Mouse (Mus musculus): Measurements from ENCODE around the gene Scube1. TPM values are rescaled to one million over a fixed set of nuclear protein-coding genes. Genes with fewer than 3 reads are reported as not detected.

Scube1 gene
- polyA plus RNA-seq (2015; fragmentation: Nextera tagmentation; extraction: Ambion mirVana), result 3.8 and 4.9 TPM in 2 replicates

- peak within 1 kb of the TSS; percentile 97 for H3K4me2 ChIP-seq (ENCODE audit: low read depth, low read length)
- peak within 1 kb of the TSS; percentile 62 for H3K9ac ChIP-seq (ENCODE audit: low read length)
- peak within 1 kb of the TSS; percentile 62 for H3K4me3 ChIP-seq (ENCODE audit: low read length)
- ATAC-seq (ENCODE audit: low read depth), result peak; percentile 98
- under 1% methylated on average over 47 of the region's 51 CpGs for WGBS
- no peak within 1 kb of the TSS for H3K27ac ChIP-seq (ENCODE audit: low read length)
- H3K4me1 ChIP-seq (replicated peaks; ENCODE audit: control insufficient read depth, insufficient read depth, low read length), result peaks cover 8% of the 10 kb centered on the region; the same call in 1 of the 2 replicates
- no peaks in the 10 kb centered on the region for H3K36me3 ChIP-seq (ENCODE audit: control insufficient read depth, insufficient read depth, low read length)
- peaks cover 43% of the 10 kb centered on the region for H3K27me3 ChIP-seq (ENCODE audit: control insufficient read depth, insufficient read depth, low read depth, low read length)
- H3K9me3 ChIP-seq (ENCODE audit: control insufficient read depth, low read length), result no peaks in the 10 kb centered on the region
Measured at GRCm38 (mm10) chr15:83724886-83725269, at the start of gene Scube1. Scube1 (minus strand) TSS chr15:83725021.

- peaks cover 4% of the 10 kb centered on the region; the same call in 1 of the 2 replicates for H3K27me3 ChIP-seq (ENCODE audit: control insufficient read depth, insufficient read depth, low read depth, low read length)
- H3K9me3 ChIP-seq (ENCODE audit: control insufficient read depth, low read length), result no peaks in the 10 kb centered on the region
- H3K4me2 ChIP-seq (ENCODE audit: low read depth, low read length), result no peak overlapping the region
- H3K27ac ChIP-seq (ENCODE audit: low read length), result no peak overlapping the region
- no peak overlapping the region for H3K9ac ChIP-seq (ENCODE audit: low read length)
- no peaks in the 10 kb centered on the region for H3K36me3 ChIP-seq (ENCODE audit: control insufficient read depth, insufficient read depth, low read length)
- H3K4me3 ChIP-seq (ENCODE audit: low read length), result no peak overlapping the region
- no peaks in the 10 kb centered on the region; the same call in 1 of the 2 replicates for H3K4me1 ChIP-seq (replicated peaks; ENCODE audit: control insufficient read depth, insufficient read depth, low read length)
- no peak for ATAC-seq (ENCODE audit: low read depth)
- 66% methylated on average over 4 of the region's 4 CpGs for WGBS
Measured at GRCm38 (mm10) chr15:83772953-83773352, 48.1 kb upstream of the Scube1 start.

- ATAC-seq (ENCODE audit: low read depth), result no peak
- Histone ChIP-seq H3K9ac (ENCODE audit: low read length) (no peak overlapping the region), H3K4me1 (replicated peaks; ENCODE audit: control insufficient read depth, insufficient read depth, low read length) (no peaks in the 10 kb centered on the region; the same call in 1 of the 2 replicates), H3K9me3 (ENCODE audit: control insufficient read depth, low read length) (no peaks in the 10 kb centered on the region), H3K27me3 (ENCODE audit: control insufficient read depth, insufficient read depth, low read depth, low read length) (0 out of 2 replicates have a peak, but pooled peaks cover under 1% of the 10 kb centered on the region), H3K36me3 (ENCODE audit: control insufficient read depth, insufficient read depth, low read length) (no peaks in the 10 kb centered on the region), H3K27ac (ENCODE audit: low read length) (no peak overlapping the region), H3K4me2 (ENCODE audit: low read depth, low read length) (no peak overlapping the region), H3K4me3 (ENCODE audit: low read length) (no peak overlapping the region)
- 34% methylated on average over 5 of the region's 5 CpGs for WGBS
Measured at GRCm38 (mm10) chr15:83772460-83772859, 47.6 kb upstream of the Scube1 start.

GRCm38 (mm10) chr15:83771346-83772053, 46.7 kb upstream of the Scube1 start:
- Histone ChIP-seq H3K27me3 (ENCODE audit: control insufficient read depth, insufficient read depth, low read depth, low read length) (no peaks in the 10 kb centered on the region), H3K4me3 (ENCODE audit: low read length) (no peak overlapping the region), H3K9me3 (ENCODE audit: control insufficient read depth, low read length) (no peaks in the 10 kb centered on the region), H3K36me3 (ENCODE audit: control insufficient read depth, insufficient read depth, low read length) (no peaks in the 10 kb centered on the region), H3K4me1 (replicated peaks; ENCODE audit: control insufficient read depth, insufficient read depth, low read length) (no peaks in the 10 kb centered on the region; the same call in 1 of the 2 replicates), H3K9ac (ENCODE audit: low read length) (no peak overlapping the region), H3K4me2 (ENCODE audit: low read depth, low read length) (no peak overlapping the region), H3K27ac (ENCODE audit: low read length) (no peak overlapping the region)
- WGBS, result 75% methylated on average over 8 of the region's 8 CpGs
- no peak for ATAC-seq (ENCODE audit: low read depth)

GRCm38 (mm10) chr15:83765388-83766029, 40.7 kb upstream of the Scube1 start:
- no peaks in the 10 kb centered on the region for H3K9me3 ChIP-seq (ENCODE audit: control insufficient read depth, low read length)
- H3K4me3 ChIP-seq (ENCODE audit: low read length), result no peak overlapping the region
- no peak overlapping the region for H3K27ac ChIP-seq (ENCODE audit: low read length)
- no peak overlapping the region for H3K9ac ChIP-seq (ENCODE audit: low read length)
- no peaks in the 10 kb centered on the region for H3K4me1 ChIP-seq (replicated peaks; ENCODE audit: control insufficient read depth, insufficient read depth, low read length)
- peak; percentile 38; the same call in 1 of the 2 replicates for ATAC-seq (ENCODE audit: low read depth)
- 41% methylated on average over 5 of the region's 6 CpGs for WGBS
- no peaks in the 10 kb centered on the region for H3K36me3 ChIP-seq (ENCODE audit: control insufficient read depth, insufficient read depth, low read length)
- no peak overlapping the region for H3K4me2 ChIP-seq (ENCODE audit: low read depth, low read length)
- H3K27me3 ChIP-seq (ENCODE audit: control insufficient read depth, insufficient read depth, low read depth, low read length), result no peaks in the 10 kb centered on the region

GRCm38 (mm10) chr15:83761512-83761911, 36.7 kb upstream of the Scube1 start:
- Histone ChIP-seq H3K9me3 (ENCODE audit: control insufficient read depth, low read length) (no peaks in the 10 kb centered on the region), H3K4me1 (replicated peaks; ENCODE audit: control insufficient read depth, insufficient read depth, low read length) (no peaks in the 10 kb centered on the region), H3K36me3 (ENCODE audit: control insufficient read depth, insufficient read depth, low read length) (no peaks in the 10 kb centered on the region), H3K9ac (ENCODE audit: low read length) (no peak overlapping the region), H3K27me3 (ENCODE audit: control insufficient read depth, insufficient read depth, low read depth, low read length) (no peaks in the 10 kb centered on the region), H3K27ac (ENCODE audit: low read length) (no peak overlapping the region), H3K4me2 (ENCODE audit: low read depth, low read length) (no peak overlapping the region), H3K4me3 (ENCODE audit: low read length) (no peak overlapping the region)
- 84% methylated on average over 13 of the region's 13 CpGs for WGBS
- no peak for ATAC-seq (ENCODE audit: low read depth)

- Histone ChIP-seq H3K9me3 (ENCODE audit: control insufficient read depth, low read length) (no peaks in the 10 kb centered on the region), H3K4me2 (ENCODE audit: low read depth, low read length) (no peak overlapping the region), H3K36me3 (ENCODE audit: control insufficient read depth, insufficient read depth, low read length) (no peaks in the 10 kb centered on the region), H3K4me3 (ENCODE audit: low read length) (no peak overlapping the region), H3K27me3 (ENCODE audit: control insufficient read depth, insufficient read depth, low read depth, low read length) (no peaks in the 10 kb centered on the region), H3K4me1 (replicated peaks; ENCODE audit: control insufficient read depth, insufficient read depth, low read length) (no peaks in the 10 kb centered on the region), H3K9ac (ENCODE audit: low read length) (no peak overlapping the region), H3K27ac (ENCODE audit: low read length) (no peak overlapping the region)
- 6% methylated on average over 10 of the region's 10 CpGs for WGBS
- ATAC-seq (ENCODE audit: low read depth), result no peak
Measured at GRCm38 (mm10) chr15:83760683-83761082, 35.9 kb upstream of the Scube1 start.

GRCm38 (mm10) chr15:83758958-83759357, 34.1 kb upstream of the Scube1 start:
- Histone ChIP-seq H3K9me3 (ENCODE audit: control insufficient read depth, low read length) (peaks cover 2% of the 10 kb centered on the region; the same call in 1 of the 2 replicates), H3K4me3 (ENCODE audit: low read length) (no peak overlapping the region), H3K4me1 (replicated peaks; ENCODE audit: control insufficient read depth, insufficient read depth, low read length) (no peaks in the 10 kb centered on the region), H3K9ac (ENCODE audit: low read length) (no peak overlapping the region), H3K36me3 (ENCODE audit: control insufficient read depth, insufficient read depth, low read length) (no peaks in the 10 kb centered on the region), H3K27ac (ENCODE audit: low read length) (no peak overlapping the region), H3K4me2 (ENCODE audit: low read depth, low read length) (no peak overlapping the region), H3K27me3 (ENCODE audit: control insufficient read depth, insufficient read depth, low read depth, low read length) (no peaks in the 10 kb centered on the region)
- no peak for ATAC-seq (ENCODE audit: low read depth)
- WGBS, result 9% methylated on average over 4 of the region's 4 CpGs

GRCm38 (mm10) chr15:83756742-83757141, 31.9 kb upstream of the Scube1 start:
- Histone ChIP-seq H3K4me1 (replicated peaks; ENCODE audit: control insufficient read depth, insufficient read depth, low read length) (no peaks in the 10 kb centered on the region), H3K9me3 (ENCODE audit: control insufficient read depth, low read length) (peaks cover 2% of the 10 kb centered on the region; the same call in 1 of the 2 replicates), H3K4me2 (ENCODE audit: low read depth, low read length) (no peak overlapping the region), H3K9ac (ENCODE audit: low read length) (no peak overlapping the region), H3K27ac (ENCODE audit: low read length) (no peak overlapping the region), H3K4me3 (ENCODE audit: low read length) (no peak overlapping the region), H3K27me3 (ENCODE audit: control insufficient read depth, insufficient read depth, low read depth, low read length) (no peaks in the 10 kb centered on the region), H3K36me3 (ENCODE audit: control insufficient read depth, insufficient read depth, low read length) (no peaks in the 10 kb centered on the region)
- ATAC-seq (ENCODE audit: low read depth), result no peak
- WGBS, result 14% methylated on average over 9 of the region's 9 CpGs
